Mouse (Mus musculus) brain, embryonic 14.5 days (tissue): ENCODE results near the gene Krtap31-2.

ENCODE experiments used
- CTCF ChIP-seq: fragments of 200-500 bp; IDR thresholded peaks from 2 replicates; pipeline ENCODE4 v1.5.1; 2012; ENCODE audit warnings: inconsistent platforms, mild to moderate bottlenecking, moderate library complexity, borderline replicate concordance; ENCODE audit not compliant: insufficient read depth, insufficient read length; ENCODE audit errors: extremely low read depth
- POLR2A ChIP-seq: fragments of 200-500 bp; IDR thresholded peaks from 2 replicates; pipeline ENCODE4 v1.6.1; 2012; ENCODE audit warnings: mild to moderate bottlenecking, inconsistent platforms, borderline replicate concordance; ENCODE audit not compliant: poor library complexity, insufficient read depth, insufficient read length, severe bottlenecking; ENCODE audit errors: extremely low read depth

- TF ChIP-seq CTCF = no peak
- TF ChIP-seq POLR2A = no peak
These were observed 12.1 kb downstream of the Krtap31-2 start, which contains the start of gene Krtap9-5 for GRCm38 (mm10) chr11:99948175-99948574.
